Mouse (Mus musculus) stomach, embryonic 15.5 days (tissue): ENCODE measurements at regions not wholly inside any gene's neighbourhood (a gene's known extent, or its start where the extent isn't known, plus 50 kb on each side); places are given as distances from the start of the nearest gene placed in this dataset.
"Not testable (repeated sequence)": the region's sequence is repeated elsewhere in the genome, so short reads cannot be mapped to it uniquely, and the experiment has no call there.

Source experiments
- ATAC-seq: fragments of 200-750 bp; cut with Nextera tagmentation; 2 replicates; pipeline ENCODE4 v1.8.0; 2017; ENCODE audit warnings: low read depth, moderate number of reproducible peaks, moderate TSS enrichment; ENCODE audit not compliant: insufficient read depth, low FRiP score
- H3K27ac ChIP-seq: fragments of 300-500 bp; sonication (generic); 2 replicates; pipeline ENCODE4 v1.5.1; 2015; ENCODE audit warnings: mild to moderate bottlenecking, inconsistent platforms
- H3K27me3 ChIP-seq: fragments of 300-500 bp; sonication (generic); replicated peaks from 2 replicates; pipeline ENCODE4 v1.6.1; 2015; ENCODE audit warnings: inconsistent platforms
- H3K36me3 ChIP-seq: fragments of 300-500 bp; sonication (generic); 2 replicates; pipeline ENCODE4 v1.6.1; 2015; ENCODE audit warnings: inconsistent platforms
- H3K4me1 ChIP-seq: fragments of 300-500 bp; sonication (generic); 2 replicates; pipeline ENCODE4 v1.6.1; 2015; ENCODE audit warnings: inconsistent platforms
- H3K4me2 ChIP-seq: fragments of 300-500 bp; sonication (generic); 2 replicates; pipeline ENCODE4 v1.6.1; 2015; ENCODE audit warnings: mild to moderate bottlenecking, inconsistent platforms
- H3K4me3 ChIP-seq: fragments of 300-500 bp; sonication (generic); replicated peaks from 2 replicates; pipeline ENCODE4 v1.5.1; 2015; ENCODE audit warnings: inconsistent platforms
- H3K9ac ChIP-seq: fragments of 300-500 bp; sonication (generic); 2 replicates; pipeline ENCODE4 v1.6.1; 2015; ENCODE audit warnings: inconsistent platforms
- H3K9me3 ChIP-seq: fragments of 300-500 bp; sonication (generic); 2 replicates; pipeline ENCODE4 v1.6.1; 2016; ENCODE audit warnings: inconsistent platforms
- WGBS: fragments of 180-500 bp; shearing (Covaris S2); methylation state at CpG from one replicate; pipeline ENCODE4 v1.1.7; 2015; 5-methylcytosine and 5-hydroxymethylcytosine counted together

DNA sequence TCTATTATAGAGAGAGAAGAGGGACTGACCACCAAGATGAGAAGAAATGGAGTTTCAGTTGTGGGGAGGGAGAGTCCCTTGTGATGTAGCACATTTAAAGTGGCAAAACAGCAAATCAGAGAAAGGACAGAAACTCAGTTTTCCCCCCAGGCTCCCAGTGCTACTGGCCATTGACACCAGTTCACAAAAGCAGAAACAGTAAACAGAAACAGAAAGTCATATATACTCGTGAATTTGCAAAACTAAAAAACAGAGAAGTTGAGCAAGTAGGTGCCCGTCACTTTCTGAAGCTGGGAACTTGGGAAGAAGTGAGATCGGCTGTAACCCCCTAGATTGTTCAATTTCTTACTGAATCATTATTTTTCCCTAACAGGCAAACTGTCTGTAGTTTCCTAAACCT, 86.3 kb upstream of the Gm12728 start:
- H3K9ac ChIP-seq, result no peak overlapping the region
- H3K27ac ChIP-seq, result no peak overlapping the region
- no peak overlapping the region for H3K4me2 ChIP-seq
- ATAC-seq, result no peak
- no peak overlapping the region for H3K4me3 ChIP-seq
- H3K9me3 ChIP-seq, result no peaks in the 10 kb centered on the region
- H3K27me3 ChIP-seq, result no peaks in the 10 kb centered on the region
- 73% methylated on average over 3 of the region's 3 CpGs for WGBS
- H3K4me1 ChIP-seq, result no peaks in the 10 kb centered on the region
- H3K36me3 ChIP-seq, result no peaks in the 10 kb centered on the region

GRCm38 (mm10) chr4:105704271-105704670, 85.4 kb upstream of the Gm12728 start:
- H3K4me2 ChIP-seq, result no peak overlapping the region
- H3K27me3 ChIP-seq, result no peaks in the 10 kb centered on the region
- H3K27ac ChIP-seq, result no peak overlapping the region
- H3K9ac ChIP-seq, result no peak overlapping the region
- no peak overlapping the region for H3K4me3 ChIP-seq
- no peaks in the 10 kb centered on the region for H3K4me1 ChIP-seq
- H3K9me3 ChIP-seq, result no peaks in the 10 kb centered on the region
- no peak for ATAC-seq
- WGBS, result 83% methylated on average over 9 of the region's 9 CpGs
- no peaks in the 10 kb centered on the region for H3K36me3 ChIP-seq

GRCm38 (mm10) chr4:105705996-105706395, 83.7 kb upstream of the Gm12728 start:
- 52% methylated on average over 6 of the region's 6 CpGs for WGBS
- H3K9me3 ChIP-seq, result no peaks in the 10 kb centered on the region
- H3K27ac ChIP-seq, result no peak overlapping the region
- no peak overlapping the region for H3K9ac ChIP-seq
- H3K27me3 ChIP-seq, result no peaks in the 10 kb centered on the region
- ATAC-seq, result no peak
- H3K36me3 ChIP-seq, result no peaks in the 10 kb centered on the region
- H3K4me1 ChIP-seq, result no peaks in the 10 kb centered on the region
- H3K4me2 ChIP-seq, result no peak overlapping the region
- H3K4me3 ChIP-seq, result no peak overlapping the region

- Histone ChIP-seq H3K4me3 (no peak overlapping the region), H3K4me1 (no peaks in the 10 kb centered on the region), H3K36me3 (no peaks in the 10 kb centered on the region), H3K27ac (peak overlapping the region; percentile 6; the same call in 1 of the 2 replicates), H3K9ac (no peak overlapping the region), H3K27me3 (no peaks in the 10 kb centered on the region), H3K9me3 (no peaks in the 10 kb centered on the region), H3K4me2 (no peak overlapping the region)
- no peak; the same call in 1 of the 2 replicates for ATAC-seq
- 61% methylated on average over 13 of the region's 13 CpGs for WGBS
Measured at GRCm38 (mm10) chr4:105708080-105708796, 81.4 kb upstream of the Gm12728 start.

DNA sequence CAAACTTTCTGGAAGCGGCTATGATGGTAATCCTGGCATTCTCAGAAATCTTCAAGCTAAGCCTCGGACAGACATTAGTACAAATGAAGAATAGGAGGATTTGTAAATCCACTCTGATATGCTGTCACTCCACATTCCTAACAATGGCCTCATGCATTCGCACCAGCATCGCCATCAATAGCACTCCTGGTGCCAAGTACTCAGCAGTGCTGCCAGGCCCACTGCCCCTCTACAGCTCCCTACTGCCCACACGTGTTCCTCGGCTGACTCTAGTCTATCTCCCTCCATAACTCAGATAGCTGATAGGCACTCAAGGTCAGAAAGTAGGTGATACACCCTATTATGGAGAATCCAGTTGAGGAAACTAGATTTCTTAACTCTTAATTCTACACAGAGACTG, 75.7 kb upstream of the Gm12728 start:
- no peak overlapping the region for H3K4me3 ChIP-seq
- H3K9ac ChIP-seq, result no peak overlapping the region
- H3K36me3 ChIP-seq, result no peaks in the 10 kb centered on the region
- no peak overlapping the region for H3K27ac ChIP-seq
- no peaks in the 10 kb centered on the region for H3K9me3 ChIP-seq
- no peaks in the 10 kb centered on the region for H3K4me1 ChIP-seq
- no peak for ATAC-seq
- no peak overlapping the region for H3K4me2 ChIP-seq
- WGBS, result 87% methylated on average over 6 of the region's 6 CpGs
- H3K27me3 ChIP-seq, result no peaks in the 10 kb centered on the region

DNA sequence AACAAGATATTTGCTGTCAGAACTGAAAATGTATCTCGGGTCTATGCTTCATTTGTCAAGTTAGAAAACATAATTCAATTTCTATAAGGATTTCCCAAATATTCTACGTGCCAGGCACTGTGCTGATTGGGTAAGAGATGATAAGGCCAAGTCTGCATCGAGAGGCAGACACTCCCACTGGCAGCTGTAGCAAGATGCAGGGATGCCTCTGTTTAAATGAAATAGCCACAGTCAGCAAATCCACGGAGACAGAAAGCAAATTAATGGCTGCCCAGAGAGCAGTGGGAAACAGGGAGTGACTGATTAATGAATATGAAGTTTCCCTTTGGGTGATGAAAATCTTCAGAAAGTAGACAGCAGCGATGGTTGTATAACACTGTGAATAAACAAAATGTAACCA, 71.6 kb upstream of the Gm12728 start:
- H3K4me3 ChIP-seq, result no peak overlapping the region
- WGBS, result 44% methylated on average over 5 of the region's 5 CpGs
- no peaks in the 10 kb centered on the region for H3K36me3 ChIP-seq
- ATAC-seq, result no peak
- H3K9me3 ChIP-seq, result no peaks in the 10 kb centered on the region
- no peaks in the 10 kb centered on the region for H3K27me3 ChIP-seq
- no peak overlapping the region for H3K9ac ChIP-seq
- no peak overlapping the region for H3K4me2 ChIP-seq
- no peaks in the 10 kb centered on the region for H3K4me1 ChIP-seq
- no peak overlapping the region for H3K27ac ChIP-seq

DNA sequence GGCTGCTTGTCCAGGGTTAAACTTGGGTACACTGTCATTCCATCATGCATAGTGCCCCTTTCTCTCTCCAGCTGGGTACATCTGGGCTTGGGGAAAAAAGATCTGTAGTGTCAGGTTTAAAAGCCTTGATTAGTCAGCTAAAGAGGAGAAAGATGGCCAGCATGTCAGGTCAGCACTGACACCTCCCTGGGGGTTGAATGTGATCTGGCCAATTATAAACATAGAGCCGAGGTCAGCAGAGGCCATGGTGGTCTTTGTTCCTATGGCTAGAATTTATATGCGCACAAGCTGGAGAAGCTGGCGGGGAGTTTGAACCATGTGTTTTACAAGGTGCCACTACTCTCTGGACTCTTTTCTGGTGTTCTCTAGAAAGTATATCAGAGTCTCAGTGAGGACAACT, 61.0 kb upstream of the Gm12728 start:
- Histone ChIP-seq H3K9me3 (no peaks in the 10 kb centered on the region), H3K36me3 (no peaks in the 10 kb centered on the region), H3K9ac (no peak overlapping the region), H3K4me2 (no peak overlapping the region), H3K4me3 (no peak overlapping the region), H3K27ac (no peak overlapping the region), H3K27me3 (no peaks in the 10 kb centered on the region), H3K4me1 (no peaks in the 10 kb centered on the region)
- 64% methylated on average over 3 of the region's 3 CpGs for whole genome bisulfite sequencing
- no peak for ATAC-seq

DNA sequence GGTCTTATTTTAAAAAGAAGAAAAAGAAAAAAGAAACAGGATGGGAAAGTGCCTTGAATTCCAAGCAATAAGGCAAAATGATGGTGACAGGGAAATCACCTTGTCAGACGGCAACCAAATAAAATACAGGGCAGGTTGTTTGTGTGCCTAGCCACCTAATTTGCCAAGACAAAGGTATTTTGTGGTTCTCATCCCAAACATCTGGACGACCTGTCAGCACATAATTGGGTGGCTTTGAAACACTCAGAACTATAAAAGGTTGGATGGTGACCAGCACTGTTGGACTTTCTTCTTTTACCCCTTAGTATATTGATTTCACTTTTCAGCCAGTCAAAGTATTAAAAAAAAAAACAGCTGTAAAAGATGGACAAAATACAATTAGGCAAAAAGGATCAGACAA, 58.8 kb upstream of the Gm12728 start:
- H3K27ac ChIP-seq, result no peak overlapping the region

DNA sequence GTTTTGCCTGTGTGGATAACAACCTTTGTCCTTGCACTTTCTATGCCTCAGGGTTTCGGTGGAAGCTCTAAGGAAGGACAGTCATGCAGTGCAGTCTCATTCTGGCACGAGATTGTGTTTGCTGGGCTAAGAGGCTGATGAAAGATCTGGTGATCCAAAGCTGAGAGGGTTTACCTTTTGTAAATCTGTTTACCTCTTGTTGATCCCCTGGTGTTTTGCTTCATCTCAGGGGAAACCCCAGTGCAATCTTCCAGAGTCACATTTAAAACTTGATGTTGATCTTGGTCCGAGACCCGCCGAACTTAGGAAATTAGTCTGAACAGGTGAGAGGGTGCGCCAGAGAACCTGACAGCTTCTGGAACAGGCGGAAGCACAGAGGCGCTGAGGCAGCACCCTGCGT, 54.6 kb upstream of the Gm12728 start:
- H3K27ac ChIP-seq, H3K4me3 ChIP-seq, H3K27me3 ChIP-seq, H3K9ac ChIP-seq, ATAC-seq, H3K36me3 ChIP-seq, H3K9me3 ChIP-seq, H3K4me2 ChIP-seq, H3K4me1 ChIP-seq: not testable (repeated sequence)
- 89% methylated on average over 7 of the region's 9 CpGs for WGBS

More for the DNA sequence above, 58.8 kb upstream of the Gm12728 start:
- H3K9ac ChIP-seq, result no peak overlapping the region
- no peak overlapping the region for H3K4me3 ChIP-seq
- H3K4me2 ChIP-seq, result no peak overlapping the region
- no peaks in the 10 kb centered on the region for H3K27me3 ChIP-seq
- ATAC-seq, result no peak
- WGBS, result 70% methylated on average over 2 of the region's 2 CpGs
- H3K4me1 ChIP-seq, result no peaks in the 10 kb centered on the region
- no peaks in the 10 kb centered on the region for H3K36me3 ChIP-seq
- no peaks in the 10 kb centered on the region for H3K9me3 ChIP-seq
